Mouse (Mus musculus): ENCODE measurements around the gene Mcrip1. TPM values are rescaled to one million over a fixed set of nuclear protein-coding genes. Genes with fewer than 3 reads are reported as not detected.

The Mcrip1 gene
- polyA plus RNA-seq, 1 experiment from 2014 or later, result 235 TPM

DNA sequence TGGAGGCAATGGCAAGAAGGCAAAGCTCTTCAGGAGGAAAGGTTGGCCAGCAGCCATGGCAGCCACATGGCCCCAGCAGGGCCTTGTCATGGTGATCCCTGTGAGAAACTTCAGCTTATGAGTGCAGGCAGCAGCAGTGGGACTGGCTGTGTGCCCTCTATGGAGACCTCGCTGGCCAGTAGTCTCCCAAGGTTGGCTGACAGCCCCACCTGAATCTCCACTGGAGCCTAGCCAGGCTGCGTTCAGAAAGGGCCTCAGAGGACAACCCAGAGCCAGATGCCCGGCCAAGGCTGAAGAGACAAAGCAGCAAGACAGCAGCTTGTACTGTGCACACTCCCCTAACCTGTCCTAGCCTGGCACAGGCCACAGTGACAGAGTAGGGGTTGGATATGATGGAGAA is 11.0 kb downstream of the Mcrip1 start:
- H3K4me1 ChIP-seq, result peaks cover 20% of the 10 kb centered on the region
- peaks cover 15% of the 10 kb centered on the region for H3K27me3 ChIP-seq (replicated peaks)
- H3K9ac ChIP-seq (replicated peaks), result no peak overlapping the region
- ATAC-seq (ENCODE audit: low FRiP score), result no peak
- H3K27ac ChIP-seq (replicated peaks), result peak overlapping the region; percentile 38; the same call in 1 of the 2 replicates
- no peaks in the 10 kb centered on the region for H3K9me3 ChIP-seq (replicated peaks)
- H3K4me3 ChIP-seq (replicated peaks), result no peak overlapping the region
- H3K36me3 ChIP-seq, result peaks cover 18% of the 10 kb centered on the region
- 66% methylated on average over 3 of the region's 3 CpGs for WGBS
- no peak overlapping the region for H3K4me2 ChIP-seq

DNA sequence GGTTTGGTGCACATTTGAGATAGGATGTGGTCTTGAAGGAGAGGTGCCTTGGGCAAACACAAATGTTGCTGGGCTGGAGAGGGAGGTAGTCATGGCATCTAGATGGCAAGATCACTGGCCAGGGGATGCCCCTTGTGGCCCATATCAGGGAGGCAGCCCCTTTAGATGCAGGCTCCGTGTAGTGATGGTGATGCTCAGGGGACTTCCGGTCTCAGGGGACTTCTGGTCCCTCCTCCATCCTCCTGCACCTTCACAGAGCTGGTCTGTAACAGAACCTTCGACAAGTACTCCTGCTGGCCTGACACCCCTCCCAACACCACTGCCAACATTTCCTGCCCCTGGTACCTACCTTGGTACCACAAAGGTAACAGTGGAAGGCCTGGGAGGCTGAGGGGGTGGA is 13.7 kb downstream of the Mcrip1 start:
- Histone ChIP-seq H3K27ac (replicated peaks) (no peak overlapping the region), H3K27me3 (replicated peaks) (peaks cover 42% of the 10 kb centered on the region), H3K4me1 (peaks cover 22% of the 10 kb centered on the region), H3K4me2 (no peak overlapping the region), H3K9ac (replicated peaks) (no peak overlapping the region), H3K36me3 (no peaks in the 10 kb centered on the region), H3K4me3 (replicated peaks) (no peak overlapping the region), H3K9me3 (replicated peaks) (no peaks in the 10 kb centered on the region)
- 84% methylated on average over 3 of the region's 3 CpGs for WGBS
- ATAC-seq (ENCODE audit: low FRiP score), result no peak

DNA sequence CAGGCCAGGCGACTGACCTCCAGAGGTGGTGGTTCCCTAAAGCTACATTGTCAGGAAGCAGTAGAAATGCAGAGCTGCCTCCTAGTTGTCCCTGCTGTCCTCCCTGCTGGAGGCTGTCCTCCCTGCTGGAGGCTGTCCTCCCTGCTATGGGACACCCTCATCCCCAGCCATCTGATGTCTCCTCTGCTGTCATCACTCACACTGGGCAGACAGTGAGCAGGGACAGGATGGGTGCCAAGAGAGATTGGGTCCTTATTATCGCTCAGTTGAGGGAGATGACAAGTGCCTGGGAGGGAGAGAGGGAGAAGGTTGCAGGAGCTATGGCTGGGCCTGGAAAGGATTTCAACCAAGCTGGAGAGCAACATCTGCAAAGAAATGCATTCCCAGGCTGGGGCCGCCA is 14.4 kb downstream of the Mcrip1 start:
- Histone ChIP-seq H3K9me3 (replicated peaks) (no peaks in the 10 kb centered on the region), H3K27ac (replicated peaks) (no peak overlapping the region), H3K27me3 (replicated peaks) (peaks cover 49% of the 10 kb centered on the region), H3K4me3 (replicated peaks) (no peak overlapping the region), H3K36me3 (no peaks in the 10 kb centered on the region), H3K9ac (replicated peaks) (no peak overlapping the region), H3K4me1 (peaks cover 28% of the 10 kb centered on the region), H3K4me2 (no peak overlapping the region)
- no peak for ATAC-seq (ENCODE audit: low FRiP score)
- WGBS, result 87% methylated on average over 3 of the region's 3 CpGs

DNA sequence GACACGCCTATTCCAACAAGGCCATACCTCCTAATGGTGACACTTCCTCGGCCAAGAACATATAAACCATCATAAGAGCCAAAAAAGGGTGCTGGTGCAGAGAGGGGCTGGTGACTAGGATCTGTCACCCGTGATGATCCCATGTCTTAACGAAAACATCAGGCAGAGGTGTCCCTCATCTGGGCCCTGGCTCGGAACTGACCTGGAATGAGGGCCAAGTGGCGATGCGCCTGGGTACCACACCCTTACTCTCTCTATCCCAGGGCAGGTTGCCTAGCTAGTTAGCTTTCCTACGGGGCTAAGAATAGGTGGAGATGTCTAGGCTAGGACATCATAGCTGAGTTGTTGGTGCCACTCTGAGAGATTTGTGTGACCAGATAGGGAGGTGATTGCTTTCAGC is 15.4 kb downstream of the Mcrip1 start:
- Histone ChIP-seq H3K9me3 (replicated peaks) (no peaks in the 10 kb centered on the region), H3K27me3 (replicated peaks) (peaks cover 59% of the 10 kb centered on the region), H3K4me2 (no peak overlapping the region), H3K4me3 (replicated peaks) (no peak overlapping the region), H3K4me1 (peaks cover 18% of the 10 kb centered on the region), H3K27ac (replicated peaks) (no peak overlapping the region), H3K9ac (replicated peaks) (no peak overlapping the region), H3K36me3 (no peaks in the 10 kb centered on the region)
- 81% methylated on average over 8 of the region's 8 CpGs for WGBS
- ATAC-seq (ENCODE audit: low FRiP score), result no peak

DNA sequence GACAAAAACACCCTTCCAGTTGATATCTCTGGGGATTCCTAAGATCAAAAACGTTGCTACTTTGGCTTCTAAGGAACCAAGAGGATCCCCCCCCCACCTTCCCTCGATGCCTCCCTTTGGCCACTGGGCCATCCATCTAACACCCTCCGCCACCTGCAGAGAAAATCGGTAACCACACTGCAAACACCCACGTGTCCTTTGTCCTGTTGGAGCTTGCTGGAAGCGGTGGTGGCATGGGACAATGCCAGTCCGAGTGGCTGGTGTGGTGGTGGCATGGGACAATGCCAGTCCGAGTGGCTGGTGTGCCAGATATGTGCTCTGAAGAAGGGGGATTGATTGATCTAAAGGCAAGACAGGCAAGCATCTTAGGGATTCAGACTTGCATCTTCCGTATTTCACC is 17.9 kb downstream of the Mcrip1 start:
- peaks cover 10% of the 10 kb centered on the region for H3K4me1 ChIP-seq
- H3K9ac ChIP-seq (replicated peaks), result no peak overlapping the region
- no peak overlapping the region for H3K4me3 ChIP-seq (replicated peaks)
- H3K27me3 ChIP-seq (replicated peaks), result peaks cover 75% of the 10 kb centered on the region
- WGBS, result 34% methylated on average over 9 of the region's 9 CpGs
- no peaks in the 10 kb centered on the region for H3K9me3 ChIP-seq (replicated peaks)
- no peak overlapping the region for H3K27ac ChIP-seq (replicated peaks)
- ATAC-seq (ENCODE audit: low FRiP score), result no peak
- H3K36me3 ChIP-seq, result no peaks in the 10 kb centered on the region
- no peak overlapping the region for H3K4me2 ChIP-seq

DNA sequence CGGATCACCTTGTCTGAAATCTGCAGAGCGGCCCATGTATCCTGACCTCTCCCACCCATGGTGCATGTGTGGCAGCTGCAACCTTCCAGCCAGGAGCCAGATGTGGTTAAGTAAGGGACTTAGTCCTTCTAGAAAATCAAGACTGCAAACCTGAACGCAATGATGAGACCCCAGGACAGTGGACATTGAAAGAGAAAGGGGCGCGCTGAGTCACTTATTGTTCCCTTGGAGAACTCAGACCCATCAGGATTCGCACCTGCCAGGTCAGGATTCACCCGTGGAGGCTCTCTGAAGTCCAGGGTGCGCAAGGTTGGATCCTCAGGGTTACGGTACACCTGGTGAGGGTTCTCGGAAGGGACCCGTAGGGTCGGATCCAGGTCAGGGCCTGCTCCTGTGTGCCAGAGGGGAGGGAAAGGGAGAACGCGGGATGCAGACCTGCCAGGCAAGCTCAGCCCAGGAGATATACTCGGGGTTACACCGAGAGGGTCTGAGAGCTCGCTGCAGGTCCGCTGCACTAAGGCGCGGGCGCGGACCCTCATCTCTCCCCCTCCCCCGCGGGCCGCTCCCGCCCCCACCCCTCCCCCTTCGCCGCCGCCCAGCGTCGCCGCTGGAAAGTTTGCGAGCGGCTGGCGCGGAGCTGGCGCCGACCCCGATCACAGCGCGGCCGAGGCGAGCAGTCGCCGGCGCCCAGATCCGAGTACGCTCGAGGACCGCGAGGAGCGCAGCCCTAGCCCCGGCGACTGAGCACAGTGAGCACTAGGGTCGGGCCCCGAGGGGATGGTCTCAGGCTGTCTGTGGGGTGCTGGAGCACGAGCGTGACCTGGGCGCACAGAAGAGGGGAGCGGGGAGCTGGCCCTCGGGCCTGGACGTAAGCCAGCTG is 19.2 kb downstream of the Mcrip1 start, which contains the start of gene Gcgr:
Gene Gcgr, plus strand, starts transcription at position 615 of the 880 bp plus-strand sequence.
- WGBS, result 9% methylated on average over 48 of the region's 62 CpGs
- Histone ChIP-seq H3K27ac (replicated peaks) (no peak within 1 kb of the TSS), H3K9me3 (replicated peaks) (no peaks in the 10 kb centered on the region), H3K36me3 (no peaks in the 10 kb centered on the region), H3K4me1 (peaks cover 10% of the 10 kb centered on the region), H3K4me2 (peak within 1 kb of the TSS; percentile 65), H3K4me3 (replicated peaks) (peak within 1 kb of the TSS; percentile 34), H3K9ac (replicated peaks) (peak within 1 kb of the TSS; percentile 31), H3K27me3 (replicated peaks) (peaks cover 75% of the 10 kb centered on the region)
- ATAC-seq (ENCODE audit: low FRiP score), result no peak

DNA sequence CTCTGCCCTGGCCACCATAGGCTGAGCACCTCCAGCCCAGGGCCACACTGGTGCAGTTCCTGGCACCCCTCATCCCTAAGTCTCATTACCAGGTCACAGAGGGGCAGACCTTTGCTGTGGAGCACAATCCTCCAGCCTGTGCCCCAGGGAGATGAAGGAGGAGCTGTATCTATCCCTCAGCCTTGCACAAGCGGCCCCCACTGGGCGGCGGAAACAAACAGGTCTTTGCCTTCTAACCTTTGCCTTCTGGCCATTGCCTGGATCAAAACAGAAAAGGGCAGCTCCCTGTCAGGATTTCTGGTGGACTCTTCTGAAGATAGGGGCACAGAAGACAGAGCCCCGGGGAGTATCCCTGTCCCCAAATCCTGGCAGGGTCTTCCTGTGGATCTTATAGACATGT is 20.6 kb downstream of the Mcrip1 start:
- ATAC-seq (ENCODE audit: low FRiP score), result no peak
- Histone ChIP-seq H3K9me3 (replicated peaks) (no peaks in the 10 kb centered on the region), H3K4me3 (replicated peaks) (no peak overlapping the region), H3K27me3 (replicated peaks) (peaks cover 63% of the 10 kb centered on the region), H3K36me3 (no peaks in the 10 kb centered on the region), H3K4me1 (peaks cover 10% of the 10 kb centered on the region), H3K9ac (replicated peaks) (no peak overlapping the region), H3K4me2 (no peak overlapping the region), H3K27ac (replicated peaks) (no peak overlapping the region)
- WGBS, result 72% methylated on average over 4 of the region's 4 CpGs

DNA sequence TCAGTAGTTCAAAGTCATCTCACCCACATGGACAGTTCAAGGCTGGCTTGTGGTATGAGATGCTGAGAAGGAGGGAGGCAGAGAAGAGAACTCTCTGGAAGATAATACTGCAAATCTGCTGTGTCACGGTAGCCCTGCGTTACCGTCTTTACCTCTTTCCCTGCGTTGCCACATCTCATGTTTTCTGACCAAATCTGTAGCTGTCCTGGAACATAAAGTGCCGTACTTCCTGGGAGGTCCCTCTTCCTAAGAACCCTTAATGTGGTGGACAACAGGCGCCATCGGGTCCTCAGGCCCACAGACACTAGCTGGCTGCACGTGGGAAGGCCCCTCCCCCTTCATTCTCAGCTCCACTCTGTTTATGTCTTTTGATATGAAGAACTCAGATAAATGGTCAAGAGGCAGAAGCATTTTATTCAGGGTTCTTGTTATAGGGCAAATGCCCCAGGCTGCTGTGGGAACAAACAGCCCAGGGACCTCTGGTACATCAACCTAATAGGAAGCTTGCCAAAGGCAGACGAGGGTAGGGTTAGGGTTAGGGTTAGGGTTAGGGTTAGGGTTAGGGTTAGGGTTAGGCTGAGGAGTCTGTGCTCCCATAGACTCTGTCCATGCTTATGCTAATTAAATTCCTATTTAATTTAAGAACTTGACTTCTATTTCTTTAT is 21.7 kb downstream of the Mcrip1 start:
- no peaks in the 10 kb centered on the region for H3K36me3 ChIP-seq
- H3K9me3 ChIP-seq (replicated peaks), result no peaks in the 10 kb centered on the region
- peaks cover 10% of the 10 kb centered on the region for H3K4me1 ChIP-seq
- ATAC-seq (ENCODE audit: low FRiP score), result no peak
- H3K4me3 ChIP-seq (replicated peaks), result no peak overlapping the region
- peaks cover 53% of the 10 kb centered on the region for H3K27me3 ChIP-seq (replicated peaks)
- no peak overlapping the region for H3K4me2 ChIP-seq
- no peak overlapping the region for H3K27ac ChIP-seq (replicated peaks)
- H3K9ac ChIP-seq (replicated peaks), result no peak overlapping the region
- WGBS, result 80% methylated on average over 9 of the region's 9 CpGs

DNA sequence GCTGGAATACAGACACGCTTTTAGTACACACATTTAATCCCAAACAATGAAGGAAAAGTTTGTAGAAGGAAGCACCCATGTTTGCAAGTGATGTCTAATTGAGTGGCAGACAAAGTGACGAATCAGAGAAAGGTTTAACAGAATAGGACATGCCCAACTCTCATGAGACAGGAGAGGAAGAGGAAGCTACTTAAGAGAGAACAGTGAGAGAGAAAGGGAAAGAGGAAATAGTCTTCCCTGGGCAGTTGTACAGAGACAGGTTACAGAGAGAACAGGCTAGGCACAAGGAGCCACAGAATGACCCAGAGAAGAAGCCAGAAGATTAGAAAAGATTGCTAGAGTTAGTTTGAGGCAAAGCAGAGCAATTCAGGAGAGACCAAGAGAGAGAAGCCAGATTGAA is 23.6 kb downstream of the Mcrip1 start:
- Histone ChIP-seq H3K9me3 (replicated peaks) (no peaks in the 10 kb centered on the region), H3K9ac (replicated peaks) (no peak overlapping the region), H3K4me3 (replicated peaks) (no peak overlapping the region), H3K36me3 (no peaks in the 10 kb centered on the region), H3K27me3 (replicated peaks) (peaks cover 35% of the 10 kb centered on the region), H3K4me1 (peaks cover 8% of the 10 kb centered on the region), H3K27ac (replicated peaks) (no peak overlapping the region), H3K4me2 (no peak overlapping the region)
- WGBS, result 82% methylated on average over 2 of the region's 2 CpGs
- ATAC-seq (ENCODE audit: low FRiP score), result no peak

DNA sequence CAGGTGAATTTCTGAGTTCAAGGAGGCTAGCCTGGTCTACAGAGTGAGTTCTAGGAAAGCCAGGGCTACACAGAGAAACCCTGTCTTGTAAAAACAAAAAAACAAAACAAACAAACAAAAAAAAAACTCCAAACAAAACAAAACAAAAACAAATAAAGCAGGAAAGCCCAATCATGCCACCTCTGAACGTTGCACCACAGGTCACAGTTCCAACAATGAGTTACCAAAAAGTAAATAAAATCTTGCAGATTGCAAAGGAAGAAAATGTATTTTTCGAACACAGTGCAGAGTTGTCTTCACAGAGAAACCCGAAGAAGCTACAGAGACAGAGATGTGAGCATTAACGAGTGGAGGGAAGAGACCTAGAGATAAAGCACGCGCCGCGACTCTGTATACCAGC is 26.9 kb downstream of the Mcrip1 start:
- Histone ChIP-seq H3K9ac (replicated peaks) (no peak overlapping the region), H3K4me3 (replicated peaks) (no peak overlapping the region), H3K27me3 (replicated peaks) (peaks cover under 1% of the 10 kb centered on the region; the same call in 1 of the 2 replicates), H3K27ac (replicated peaks) (no peak overlapping the region), H3K36me3 (no peaks in the 10 kb centered on the region), H3K4me1 (no peaks in the 10 kb centered on the region), H3K4me2 (no peak overlapping the region), H3K9me3 (replicated peaks) (no peaks in the 10 kb centered on the region)
- ATAC-seq (ENCODE audit: low FRiP score), result no peak
- WGBS, result 90% methylated on average over 8 of the region's 8 CpGs

DNA sequence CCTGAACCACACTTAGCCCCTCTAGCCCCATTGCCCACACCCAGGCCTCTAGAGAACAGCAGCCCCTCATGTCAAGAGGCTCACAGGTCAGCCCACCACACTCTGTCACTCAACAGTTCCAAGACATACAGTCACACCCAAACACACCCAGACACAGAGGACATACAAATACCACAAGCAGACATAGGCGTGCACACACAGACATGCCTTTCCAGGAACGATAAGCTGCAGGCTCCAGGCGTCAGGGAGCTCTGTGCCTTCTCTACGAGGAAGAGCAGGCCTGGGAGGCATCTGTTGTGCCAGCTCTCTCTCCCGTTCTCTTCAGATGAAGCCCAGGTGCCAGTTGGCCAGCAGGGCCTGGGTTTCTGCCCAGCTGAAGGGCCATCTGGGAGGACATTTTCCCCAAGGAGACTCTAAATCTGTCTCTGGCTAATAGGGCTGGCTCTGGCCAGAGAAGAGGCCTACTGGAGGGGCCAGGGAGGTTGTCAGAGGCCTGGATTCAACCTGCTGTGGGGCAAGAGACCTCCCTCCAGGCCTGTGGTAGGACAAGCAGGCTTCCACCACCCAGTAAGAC is 28.5 kb downstream of the Mcrip1 start:
- Histone ChIP-seq H3K9ac (replicated peaks) (no peak overlapping the region), H3K4me1 (no peaks in the 10 kb centered on the region), H3K27ac (replicated peaks) (no peak overlapping the region), H3K4me3 (replicated peaks) (no peak overlapping the region), H3K27me3 (replicated peaks) (no peaks in the 10 kb centered on the region), H3K36me3 (no peaks in the 10 kb centered on the region), H3K4me2 (no peak overlapping the region), H3K9me3 (replicated peaks) (no peaks in the 10 kb centered on the region)
- 76% methylated on average over 5 of the region's 5 CpGs for WGBS
- no peak for ATAC-seq (ENCODE audit: low FRiP score)

DNA sequence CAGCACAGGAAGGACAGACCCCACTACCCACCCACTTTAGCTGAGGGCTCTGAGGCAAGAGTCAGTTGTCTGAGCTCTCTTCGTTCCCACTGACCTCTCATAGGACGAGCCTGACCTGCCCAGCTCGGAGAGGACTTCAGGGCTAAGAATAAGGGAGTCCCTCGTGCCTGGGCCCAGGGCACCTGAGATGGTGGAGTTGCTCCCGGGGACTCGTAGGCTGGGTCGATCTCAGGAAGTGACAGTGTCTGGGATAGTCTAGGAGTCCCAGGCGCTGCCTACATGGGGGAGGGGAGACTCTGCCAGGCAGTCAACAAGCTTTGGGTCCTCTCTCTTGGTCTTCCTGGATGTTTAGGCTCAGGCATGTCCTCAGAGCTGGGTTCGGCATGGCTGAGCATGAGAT is 29.0 kb downstream of the Mcrip1 start:
- no peak overlapping the region for H3K4me3 ChIP-seq (replicated peaks)
- H3K4me1 ChIP-seq, result peaks cover 3% of the 10 kb centered on the region; the same call in 1 of the 2 replicates
- 82% methylated on average over 9 of the region's 9 CpGs for WGBS
- no peak overlapping the region for H3K27ac ChIP-seq (replicated peaks)
- H3K9ac ChIP-seq (replicated peaks), result no peak overlapping the region
- H3K36me3 ChIP-seq, result no peaks in the 10 kb centered on the region
- H3K9me3 ChIP-seq (replicated peaks), result no peaks in the 10 kb centered on the region
- no peaks in the 10 kb centered on the region for H3K27me3 ChIP-seq (replicated peaks)
- no peak for ATAC-seq (ENCODE audit: low FRiP score)
- H3K4me2 ChIP-seq, result no peak overlapping the region
